Mouse (Mus musculus) liver, adult 2 months (tissue): ENCODE results near the gene Rbm12b1. TPM values are rescaled to one million over a fixed set of nuclear protein-coding genes. Genes with fewer than 3 reads are reported as not detected.

Experiments
- DNase-seq: peaks from one replicate; pipeline ENCODE4 v3.0.0-alpha.2; 2011; ENCODE audit warnings: low read depth, low spot score; ENCODE audit errors: extremely low read depth
- H3K27ac ChIP-seq: fragments of 200-500 bp; replicated peaks from 2 replicates; pipeline ENCODE4 v1.5.1; 2012; ENCODE audit warnings: low read depth, mild to moderate bottlenecking, control low read depth, inconsistent platforms, low read length; ENCODE audit not compliant: insufficient read depth
- H3K27me3 ChIP-seq: fragments of 200-500 bp; 2 replicates; pipeline ENCODE4 v1.6.1; 2012; ENCODE audit warnings: mild to moderate bottlenecking, moderate library complexity, low read length, inconsistent platforms; ENCODE audit not compliant: control insufficient read depth, insufficient read depth
- H3K36me3 ChIP-seq: fragments of 200-500 bp; 2 replicates; pipeline ENCODE4 v1.6.1; 2012; ENCODE audit warnings: low read length, inconsistent platforms; ENCODE audit not compliant: control insufficient read depth, insufficient read depth
- H3K4me1 ChIP-seq: fragments of 200-500 bp; 2 replicates; pipeline ENCODE4 v1.6.1; 2011; ENCODE audit warnings: low read length; ENCODE audit not compliant: control insufficient read depth, insufficient read depth
- H3K4me3 ChIP-seq: fragments of 200-500 bp; 2 replicates; pipeline ENCODE4 v1.5.1; 2011; ENCODE audit warnings: low read depth, mild to moderate bottlenecking, control low read depth, low read length, moderate library complexity; ENCODE audit not compliant: insufficient read depth
- H3K79me2 ChIP-seq: fragments of 200-500 bp; 2 replicates; pipeline ENCODE4 v1.6.1; 2012; ENCODE audit warnings: inconsistent platforms, mild to moderate bottlenecking, low read length, moderate library complexity; ENCODE audit not compliant: control insufficient read depth, insufficient read depth
- H3K9ac ChIP-seq: fragments of 200-500 bp; 2 replicates; pipeline ENCODE4 v1.6.1; 2012; ENCODE audit warnings: low read depth, mild to moderate bottlenecking, control low read depth, inconsistent platforms, low read length
- CTCF ChIP-seq: fragments of 200-500 bp; IDR thresholded peaks from 2 replicates; pipeline ENCODE4 v1.5.1; 2011; ENCODE audit warnings: low read depth, low read length, control low read depth
- POLR2A ChIP-seq: fragments of 200-500 bp; IDR thresholded peaks from 2 replicates; pipeline ENCODE4 v1.6.1; 2011; ENCODE audit warnings: low read length, control low read depth; ENCODE audit not compliant: insufficient read depth; ENCODE audit errors: extremely low read depth
- WGBS: fragments of 180-500 bp; shearing (Covaris S2); methylation state at CpG from one replicate; pipeline ENCODE4 v1.1.7; 2018; 5-methylcytosine and 5-hydroxymethylcytosine counted together
- polyA plus RNA-seq: library from polyadenylated mRNA; depleted of rRNA; stranded (reverse); fragments of >200 nt; gene quantifications from 2 replicates; pipeline ENCODE4 v1.2.3, GENCODE M21; 2012; rRNA removed
- total RNA-seq: library from RNA; depleted of rRNA; stranded (reverse); fragments of >200 nt; gene quantifications from 2 replicates; pipeline ENCODE4 v1.2.3, GENCODE M21; 2014; rRNA removed

Gene Rbm12b1
- total and polyA plus RNA-seq, 2 experiments, result 2.4 to 10.0 TPM

- Histone ChIP-seq H3K27ac (no peak overlapping the region), H3K4me3 (no peak overlapping the region), H3K36me3 (no peaks in the 10 kb centered on the region), H3K4me1 (no peaks in the 10 kb centered on the region), H3K79me2 (no peaks in the 10 kb centered on the region), H3K27me3 (no peaks in the 10 kb centered on the region), H3K9ac (no peak overlapping the region)
- 88% methylated on average over 10 of the region's 10 CpGs for WGBS
- TF ChIP-seq CTCF (no peak), POLR2A (no peak)
- no peak for DNase-seq
These were observed 38.9 kb downstream of the Rbm12b1 start for GRCm38 (mm10) chr4:12178992-12179391.

Other genes starting within 250 kb of the Rbm12b1 start
- gene Gm10604, start 159.0 kb upstream of the Rbm12b1 start, total RNA-seq, result not detected in 2 replicates
- not detected in 2 replicates for gene Gm10604, start 159.0 kb upstream of the Rbm12b1 start, polyA plus RNA-seq
- gene Rbm12b2, start 50.8 kb upstream of the Rbm12b1 start, total RNA-seq, result 10.5 and 12.4 TPM in 2 replicates
- gene Rbm12b2, start 50.8 kb upstream of the Rbm12b1 start, polyA plus RNA-seq, result 0.56 and 0.57 TPM in 2 replicates
- 15.2 and 23.5 TPM in 2 replicates for gene Fam92a, start 31.8 kb downstream of the Rbm12b1 start, total RNA-seq
- 2.4 and 4.3 TPM in 2 replicates for gene Fam92a, start 31.8 kb downstream of the Rbm12b1 start, polyA plus RNA-seq